Mouse (Mus musculus) cerebellum, adult 11 months (tissue): ENCODE data around the gene Kat2a.

ENCODE experiments used
- DNase-seq: peaks from one replicate; pipeline ENCODE4 v3.0.0; 2022

Kat2a gene

DNA sequence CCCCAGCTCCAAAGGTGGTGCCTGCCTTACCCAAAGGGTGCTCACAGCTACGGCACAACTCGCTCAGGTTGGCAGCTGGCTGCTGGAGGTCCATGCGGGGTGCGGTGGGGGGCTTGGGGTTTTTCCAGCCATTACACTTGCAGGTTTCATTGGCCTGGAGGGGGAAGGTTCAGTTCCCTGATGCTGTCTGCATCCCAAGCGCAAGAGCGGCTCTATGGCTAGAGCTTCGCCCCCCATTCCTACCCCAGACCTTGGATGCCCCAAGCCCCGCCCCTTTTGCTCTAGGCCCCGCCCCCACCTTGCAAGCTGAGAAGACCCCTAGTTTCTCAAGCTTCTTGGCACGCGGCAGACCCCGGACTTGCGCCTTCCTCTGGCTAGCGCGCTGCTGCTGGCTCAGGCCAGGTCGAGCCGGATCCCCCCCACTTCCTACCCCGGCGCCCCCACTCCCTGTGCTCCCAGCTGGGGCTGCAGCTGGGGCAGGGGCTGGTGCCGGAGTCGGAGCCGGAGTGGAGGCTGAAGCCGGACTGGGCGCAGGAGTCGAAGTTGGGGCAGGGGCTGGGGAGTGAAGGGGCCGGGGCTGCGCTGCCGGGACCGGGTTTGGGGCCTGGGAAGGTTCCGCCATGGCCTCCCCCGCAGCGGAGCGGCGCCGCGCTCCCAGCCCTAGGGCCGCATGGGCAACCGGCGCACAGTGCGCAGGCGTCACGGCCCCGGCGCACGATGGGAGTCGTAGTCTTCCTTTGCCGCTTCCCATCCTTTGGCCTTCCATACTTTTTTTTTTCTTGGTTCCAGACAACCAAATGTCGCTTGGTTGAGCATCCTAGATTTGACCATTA, at the start of gene Kat2a:
Kat2a (minus strand) TSS at position 683 of the 833 bp plus-strand sequence.
- DNase-seq: peak; percentile 82

DNA sequence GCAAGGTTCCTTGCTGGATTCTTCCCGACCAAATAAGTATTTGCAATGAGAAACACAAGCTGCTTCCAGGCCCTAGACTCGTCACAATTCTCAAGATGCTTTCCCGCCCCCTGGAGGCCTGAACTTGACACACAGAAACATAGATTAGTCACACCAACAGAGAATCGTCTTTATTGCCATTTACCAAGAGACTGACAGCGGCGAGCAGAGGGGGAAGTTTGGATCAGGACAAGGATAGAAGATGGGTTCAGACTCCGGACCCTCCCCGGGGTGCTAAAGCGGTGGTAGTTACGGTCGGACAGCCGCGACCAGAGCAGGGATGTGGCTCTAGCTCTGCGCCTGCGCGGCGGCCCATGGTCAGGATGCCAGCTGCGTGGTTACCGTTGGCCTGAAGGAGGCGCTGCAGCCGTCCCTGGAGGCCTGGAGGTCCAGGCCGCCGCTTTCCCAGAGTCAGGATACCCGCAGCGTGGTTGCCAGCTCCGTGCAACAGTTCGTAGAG, 49.3 kb upstream of the Kat2a start:
- peak; percentile 91 for DNase-seq

DNA sequence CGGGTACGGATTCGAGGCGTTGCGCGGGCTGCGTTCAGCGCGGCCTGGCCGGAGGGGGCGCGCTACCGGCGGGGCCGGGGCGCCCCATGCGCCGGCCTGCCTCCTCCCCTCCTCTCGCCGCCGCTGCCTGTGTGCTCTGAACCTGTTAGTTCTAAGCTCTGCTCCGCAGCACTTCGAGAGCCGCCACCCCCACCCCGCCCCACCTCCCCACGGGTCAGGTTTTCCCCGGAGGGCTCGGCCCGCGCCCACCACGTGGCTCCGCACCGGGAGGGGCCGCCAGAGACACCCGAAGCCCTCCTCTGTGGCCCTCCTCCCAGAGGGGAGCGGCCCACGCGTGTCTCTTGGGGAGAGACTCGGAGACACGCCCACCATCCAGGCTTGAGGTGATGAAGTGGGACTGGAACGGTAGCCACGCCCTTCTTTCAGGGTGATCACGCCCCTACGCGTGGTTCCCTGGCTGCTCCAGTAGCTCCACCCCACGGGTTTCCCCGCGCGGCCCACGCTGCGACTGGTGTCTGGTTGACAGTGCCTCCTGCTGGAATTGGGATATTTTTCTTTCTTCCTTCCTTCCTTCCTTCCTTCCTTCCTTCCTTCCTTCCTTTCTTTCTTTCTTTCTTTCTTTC, 47.5 kb upstream of the Kat2a start, which contains the start of gene Kcnh4:
Kcnh4 (minus strand) TSS at position 332 of the 623 bp plus-strand sequence.
- DNase-seq: no peak

DNA sequence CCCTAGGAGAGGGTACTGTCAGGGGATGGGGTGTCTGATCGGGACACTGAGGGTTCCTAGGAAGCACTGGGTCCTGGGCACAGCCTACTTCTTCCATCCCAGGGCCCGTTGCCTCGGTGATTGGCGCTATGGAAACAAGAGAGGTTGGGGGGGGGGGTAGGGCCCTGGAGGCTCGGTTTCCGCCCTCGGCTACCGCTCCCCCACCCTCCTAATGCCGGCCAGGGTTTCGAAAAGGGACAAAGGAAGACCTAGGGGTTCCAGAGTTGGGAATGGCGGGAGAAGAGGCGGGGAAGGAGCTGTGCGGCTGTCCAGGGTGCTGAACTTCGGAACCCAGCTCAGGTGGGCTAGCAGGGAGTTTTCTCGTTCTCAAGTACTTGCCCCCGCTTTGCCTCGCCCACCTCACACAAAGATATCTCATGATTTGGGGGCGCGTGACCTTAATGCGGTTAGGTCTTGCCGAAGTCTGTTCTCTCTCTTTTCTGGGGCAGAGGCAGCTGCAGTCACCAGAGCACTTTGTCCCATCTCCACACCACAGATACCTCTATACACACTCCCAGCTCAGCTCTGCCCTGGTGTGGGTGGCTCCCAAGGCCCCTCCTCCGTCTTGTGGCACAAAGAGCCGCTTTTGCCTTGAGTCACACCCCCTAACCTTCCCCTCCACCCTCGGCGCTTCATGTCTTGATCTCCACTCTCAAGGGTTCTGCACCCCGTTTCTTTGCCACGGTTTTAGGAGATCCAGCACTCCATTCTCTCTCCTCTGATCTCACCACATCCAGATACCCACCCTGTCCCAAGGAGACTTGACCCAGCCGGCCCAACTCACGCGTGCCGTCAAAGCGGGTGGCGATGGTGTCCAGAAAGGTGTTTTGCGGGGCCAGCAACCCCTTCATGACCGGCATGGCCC, 46.7 kb upstream of the Kat2a start:
- no peak for DNase-seq

DNA sequence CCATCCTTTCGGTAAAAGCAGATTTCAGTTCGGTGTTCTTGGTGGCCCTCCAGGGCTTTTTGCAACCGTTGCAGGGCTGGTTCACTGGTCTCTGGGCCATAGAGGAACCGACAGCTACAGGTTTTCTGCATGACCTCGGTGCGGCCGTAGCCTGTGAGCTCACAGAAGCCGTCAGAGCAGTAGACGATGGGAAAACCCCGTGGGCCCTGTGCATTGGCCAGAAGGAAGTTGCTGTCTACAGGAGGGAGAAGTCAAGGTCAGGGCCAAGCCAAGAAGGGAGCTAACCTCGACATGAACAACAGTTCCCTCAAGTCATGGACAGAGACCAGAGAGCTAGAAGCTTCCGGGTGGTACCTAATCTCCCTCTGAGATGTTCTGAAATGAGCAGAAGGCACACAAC, 45.3 kb upstream of the Kat2a start:
- no peak for DNase-seq

DNA sequence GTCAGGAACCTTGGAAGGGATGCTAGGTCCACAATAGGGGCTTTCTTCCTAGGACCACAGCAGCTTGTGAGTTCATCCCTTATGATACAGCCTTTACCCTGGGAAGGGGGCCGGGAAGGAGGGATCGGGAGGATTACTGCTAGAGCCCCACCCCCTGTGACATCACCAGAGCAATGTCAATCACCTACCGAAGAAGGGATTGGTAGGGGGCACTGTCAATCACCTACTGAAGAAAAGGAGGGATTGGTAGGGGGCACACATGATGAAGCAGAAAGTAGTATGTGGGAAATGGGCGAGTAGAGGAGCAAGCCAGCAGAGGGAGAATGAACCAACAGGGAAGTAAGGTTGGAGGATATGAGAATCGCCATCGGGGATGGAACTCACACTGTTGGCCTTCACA, 44.2 kb upstream of the Kat2a start:
- DNase-seq: no peak

DNA sequence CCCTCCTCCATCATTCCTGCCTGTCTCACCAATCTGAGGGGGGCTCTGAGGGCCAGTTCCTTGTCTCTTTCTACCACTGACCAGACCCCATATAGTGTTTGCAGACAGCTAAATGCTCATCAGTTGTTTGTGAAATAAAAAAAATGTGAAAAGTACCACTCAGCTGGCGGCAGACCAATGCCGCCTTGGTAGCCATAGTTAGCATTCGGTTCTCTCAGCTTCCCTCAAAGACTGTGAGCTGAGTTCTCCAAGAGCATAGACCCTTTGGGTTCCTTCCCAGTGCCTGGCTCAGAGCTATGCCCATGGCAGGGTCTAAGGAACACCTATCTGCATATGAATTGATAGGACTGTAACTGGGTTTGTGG, 42.4 kb upstream of the Kat2a start:
- no peak for DNase-seq

DNA sequence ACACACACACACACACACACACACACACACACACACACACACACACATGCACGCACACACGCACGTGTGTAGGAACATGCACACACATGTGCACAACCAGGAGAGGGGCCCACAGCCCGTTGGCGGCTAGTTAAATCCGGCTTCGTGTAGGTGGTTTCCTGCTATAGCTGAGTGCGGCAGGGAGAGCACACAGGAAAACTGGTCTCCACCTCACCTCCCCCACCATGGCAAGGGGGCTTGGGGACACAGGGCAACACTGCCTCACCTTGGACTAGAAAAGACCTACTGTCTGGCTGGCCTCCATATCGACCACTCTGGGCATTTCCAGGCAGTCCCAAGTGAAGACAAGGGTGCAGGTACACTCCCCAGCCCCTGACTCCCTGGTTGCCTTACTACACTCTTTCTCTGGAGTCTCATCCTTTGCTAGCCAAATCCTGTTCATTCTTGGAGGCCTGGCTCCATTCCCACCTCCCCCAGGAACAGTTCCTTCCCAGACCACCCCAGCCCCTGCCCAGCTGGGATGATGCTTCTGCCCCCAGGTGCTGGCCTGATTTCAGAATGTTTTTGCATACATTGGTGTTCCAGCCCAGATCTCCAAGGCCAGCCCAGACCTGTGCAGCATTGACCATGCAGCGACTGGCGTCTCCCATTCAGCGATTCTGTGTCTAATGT, 41.9 kb upstream of the Kat2a start:
- DNase-seq: no peak

DNA sequence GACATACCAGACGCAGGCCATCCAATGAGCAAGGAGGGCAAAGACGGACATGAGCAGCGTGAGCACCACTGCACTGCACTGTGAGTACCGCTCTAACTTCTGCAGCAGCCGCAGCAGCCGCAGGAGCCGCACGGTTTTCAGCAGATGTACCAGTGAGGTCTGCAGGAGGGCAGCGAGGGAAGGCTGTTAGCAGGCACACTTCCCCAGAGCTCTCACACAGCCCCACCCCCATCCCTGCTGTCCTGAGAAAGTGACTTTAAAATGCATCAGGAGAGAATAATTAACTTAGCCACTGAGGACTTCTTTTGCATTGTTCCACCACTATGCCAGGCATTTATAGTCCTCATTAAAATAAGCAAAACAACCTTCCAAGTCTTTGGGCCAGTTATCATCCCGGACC, 40.0 kb upstream of the Kat2a start:
- DNase-seq: no peak

DNA sequence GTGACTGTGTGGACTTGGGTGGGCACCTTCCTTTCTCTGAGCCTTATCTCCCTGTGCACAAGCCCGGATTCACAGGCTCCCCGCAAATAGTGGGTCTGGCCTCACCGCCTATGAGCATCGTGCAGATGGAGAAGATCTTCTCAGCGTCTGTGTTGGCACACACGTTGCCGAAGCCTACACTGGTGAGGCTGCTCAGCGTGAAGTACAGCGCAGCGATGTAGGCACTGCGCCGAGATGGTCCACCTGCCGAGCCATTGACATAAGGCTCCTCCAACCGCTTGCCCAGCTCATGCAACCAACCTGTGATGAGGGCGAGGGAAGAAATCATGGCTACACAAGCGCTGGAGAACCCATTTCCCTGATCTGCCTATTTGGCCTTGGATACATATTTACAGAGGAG, 37.9 kb upstream of the Kat2a start:
- DNase-seq: no peak

DNA sequence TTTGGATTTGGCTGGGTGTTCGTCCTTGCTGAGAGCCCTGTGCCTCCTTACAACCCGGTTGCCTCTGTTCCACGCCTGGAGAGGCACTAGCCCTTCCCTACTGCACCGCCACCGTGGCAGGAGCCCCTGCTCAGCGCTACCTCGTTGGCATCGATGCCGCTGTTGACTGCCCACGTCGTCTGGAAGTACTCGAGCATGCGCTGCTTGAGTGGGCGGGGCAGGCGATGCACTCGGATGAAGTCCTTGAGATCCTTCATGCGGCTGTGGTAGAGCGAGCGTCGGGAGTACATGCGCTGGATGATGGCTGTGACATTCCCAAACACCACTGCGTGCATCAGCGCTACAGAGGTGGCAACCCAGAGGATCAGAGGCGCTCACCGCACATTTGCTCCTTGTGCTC, 37.2 kb upstream of the Kat2a start:
- no peak for DNase-seq

DNA sequence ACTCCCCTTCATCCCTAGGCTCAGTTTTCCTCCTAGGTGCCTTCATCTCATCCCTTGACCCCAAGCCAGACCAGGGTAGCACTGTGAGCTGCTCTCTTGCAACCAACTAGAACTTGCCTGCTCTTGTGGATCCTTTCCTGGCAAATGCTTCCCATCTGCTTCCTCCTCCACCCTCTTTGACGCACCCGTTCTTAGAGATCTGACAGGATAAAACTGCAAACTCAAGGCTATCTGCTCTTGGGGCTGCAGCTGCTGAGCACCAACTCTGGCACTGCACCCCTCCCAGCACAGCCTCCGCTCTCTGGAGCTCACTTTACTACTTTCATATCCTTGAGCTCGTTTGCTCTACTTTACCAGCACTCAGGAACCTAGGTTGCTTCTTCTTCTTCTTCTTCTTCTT, 36.4 kb upstream of the Kat2a start:
- DNase-seq: no peak

DNA sequence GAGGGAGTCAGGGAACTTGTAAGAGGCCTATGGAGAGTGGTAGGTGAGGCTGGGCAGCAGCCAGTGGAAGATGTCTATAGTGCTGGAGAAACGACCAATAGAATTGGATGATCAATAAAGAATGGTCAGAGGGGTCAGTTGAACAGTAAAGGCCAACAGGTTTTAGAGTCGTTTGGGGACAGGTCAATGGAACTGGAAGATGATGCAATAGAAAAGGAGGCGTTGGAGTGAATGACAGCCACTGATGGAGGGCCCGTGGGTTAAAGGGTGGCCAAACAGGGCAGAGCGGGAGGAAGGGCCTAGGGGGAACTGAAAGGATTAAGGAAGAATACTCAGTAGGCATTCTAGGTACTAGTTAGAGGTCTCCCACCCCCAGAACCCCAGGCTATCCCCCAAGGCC, 34.8 kb upstream of the Kat2a start:
- no peak for DNase-seq

DNA sequence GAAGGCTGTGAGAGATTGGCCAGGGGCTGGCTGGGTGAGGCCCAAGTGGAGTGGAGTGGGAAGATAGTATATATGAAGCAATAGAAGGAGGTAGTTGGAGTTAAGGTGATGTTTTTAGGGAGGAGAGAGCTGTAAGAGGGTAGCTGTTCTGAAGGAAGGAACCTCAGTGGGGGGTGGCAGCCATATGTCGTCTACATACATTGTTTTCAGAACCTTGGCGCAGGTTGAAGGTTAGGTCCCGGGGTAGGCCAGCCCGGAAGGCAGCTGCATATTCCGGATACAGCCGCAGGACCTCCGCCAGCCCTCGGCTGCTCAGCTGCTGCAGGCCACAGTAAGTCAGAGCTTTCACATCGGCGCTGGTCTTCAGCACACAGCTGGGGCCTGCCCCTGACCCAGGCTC, 34.3 kb upstream of the Kat2a start:
- DNase-seq: no peak

DNA sequence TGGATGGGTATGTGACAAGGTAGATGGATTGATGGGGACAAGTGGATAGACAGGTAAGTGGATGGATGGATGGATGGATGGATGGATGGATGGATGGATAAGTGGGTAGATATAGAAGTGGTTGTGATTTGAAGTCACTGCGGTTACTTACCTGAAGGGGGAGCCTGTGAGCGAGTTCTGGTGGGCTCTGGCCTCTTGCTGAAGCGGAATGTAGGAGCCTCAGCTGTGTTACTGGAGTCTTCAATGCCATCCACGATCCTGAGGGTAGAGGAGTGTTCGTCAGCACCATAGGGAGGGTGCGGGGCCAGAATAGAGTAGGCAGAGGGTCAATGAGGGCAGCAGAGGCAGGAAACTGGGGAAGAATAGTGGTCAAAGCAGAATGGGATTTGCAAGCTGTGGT, 32.8 kb upstream of the Kat2a start:
- peak; percentile 58 for DNase-seq

DNA sequence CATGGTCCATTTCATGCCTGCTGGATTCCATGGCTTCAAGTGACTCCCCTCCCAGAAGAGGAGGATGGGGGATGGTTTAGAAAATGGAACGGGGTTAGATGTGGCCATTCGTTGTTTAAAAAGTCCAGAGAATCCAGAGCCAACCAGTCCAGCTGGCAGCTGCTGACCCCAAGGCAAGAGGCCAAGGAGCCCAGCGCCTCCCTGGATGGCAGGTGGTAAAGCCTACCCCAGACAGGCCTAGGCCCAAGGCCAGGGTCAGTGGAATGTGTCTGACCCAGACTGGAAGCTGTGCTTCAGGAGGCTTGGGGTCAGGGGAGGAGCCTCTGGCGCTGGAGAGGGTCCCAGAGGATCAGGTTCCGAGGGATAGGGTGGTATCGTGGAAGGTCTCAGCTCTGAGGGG, 29.1 kb upstream of the Kat2a start:
- DNase-seq: no peak

DNA sequence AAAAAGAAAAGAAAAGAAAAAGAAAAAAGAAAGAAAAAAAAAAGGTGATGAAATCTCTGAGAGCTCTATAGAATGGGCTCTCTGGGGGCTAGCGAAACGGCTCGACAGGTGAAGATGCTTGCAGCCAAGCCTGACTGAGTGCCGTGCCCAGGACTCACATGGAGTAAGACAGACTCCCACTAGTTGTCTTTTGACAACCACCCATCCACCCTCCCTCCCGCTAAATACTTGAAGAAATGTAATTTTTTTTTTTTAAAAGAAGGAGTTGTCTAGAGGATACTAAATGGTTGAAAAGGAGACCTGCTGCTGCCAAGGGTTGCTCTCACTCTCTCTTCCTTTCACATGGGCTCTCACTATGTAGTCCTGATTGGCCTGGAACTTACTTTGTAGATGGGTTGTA, 26.5 kb upstream of the Kat2a start:
- no peak for DNase-seq

DNA sequence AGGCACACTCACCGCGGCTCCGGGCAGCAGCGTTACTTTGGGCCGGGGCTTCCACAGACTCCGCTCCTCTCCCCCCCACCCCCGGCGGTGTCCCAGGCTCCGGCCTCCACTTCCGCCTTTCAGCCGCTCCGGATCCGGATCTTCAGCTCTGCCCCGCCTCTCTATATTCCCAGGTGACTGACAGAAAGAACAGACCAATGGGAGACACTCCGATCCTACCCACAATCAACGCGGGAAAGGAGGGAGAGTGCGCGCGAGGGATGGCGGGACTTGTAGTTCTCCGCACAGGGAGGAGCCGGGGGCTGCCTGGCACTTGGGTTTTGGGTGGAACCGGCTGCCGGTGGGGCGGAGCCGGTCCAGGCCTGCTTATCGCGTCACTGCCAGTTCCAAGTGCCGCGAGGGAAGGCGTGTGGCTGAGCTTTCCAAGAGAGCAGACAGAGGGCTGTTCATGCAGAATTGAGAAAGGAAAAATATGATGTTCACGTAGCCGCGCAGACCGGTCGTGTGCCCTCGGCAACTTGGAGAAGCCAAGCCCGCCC, 25.9 kb upstream of the Kat2a start, which contains the start of gene Rab5c:
Rab5c (minus strand) TSS at position 150 of the 539 bp plus-strand sequence.
- DNase-seq: peak; percentile 98

DNA sequence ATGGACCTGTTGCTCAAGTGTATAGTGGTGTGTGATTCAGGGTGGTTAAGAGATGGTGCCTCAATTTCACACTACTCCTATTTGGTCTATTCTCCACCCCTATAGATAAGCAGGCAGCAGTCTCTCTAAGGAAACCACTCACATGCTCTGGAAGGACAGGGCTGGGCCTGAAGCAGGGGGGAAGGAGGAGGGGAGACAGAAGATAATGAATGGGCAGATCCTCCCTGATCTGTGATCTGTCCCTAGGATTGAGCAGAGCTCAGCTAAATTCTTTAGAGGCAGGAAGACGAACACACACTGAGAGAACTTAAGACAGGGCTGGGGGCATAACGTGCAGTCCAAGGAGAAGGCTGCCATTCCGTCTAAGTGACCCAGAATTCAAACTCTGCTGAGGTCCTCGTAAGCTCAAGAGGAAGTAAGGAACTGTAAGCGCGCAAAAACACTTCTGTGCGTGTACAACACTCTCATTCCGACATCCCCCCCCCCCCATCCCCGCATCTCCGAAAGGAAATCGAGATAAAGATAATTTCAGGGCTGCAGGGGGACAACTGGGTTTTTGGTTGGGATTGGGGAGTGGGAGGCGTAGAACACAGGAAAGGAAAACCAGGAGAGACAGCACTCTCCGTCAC, 25.0 kb upstream of the Kat2a start:
- no peak for DNase-seq

DNA sequence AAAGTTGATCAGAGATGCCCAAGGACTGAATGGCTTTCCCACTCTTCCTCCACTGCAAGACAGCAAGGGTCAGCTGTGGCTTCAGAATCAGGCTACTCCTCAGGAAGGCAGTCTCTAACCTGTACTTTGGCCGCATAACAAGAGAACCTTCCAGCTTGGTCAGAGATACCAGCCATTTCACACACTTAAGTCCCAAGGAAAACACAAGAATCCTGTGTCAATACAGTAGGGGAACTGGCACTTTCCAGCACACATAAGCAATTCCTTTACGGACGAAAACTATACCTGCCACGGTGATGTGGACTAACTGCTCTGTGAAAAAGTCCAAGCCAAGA, 24.4 kb upstream of the Kat2a start:
- no peak for DNase-seq

DNA sequence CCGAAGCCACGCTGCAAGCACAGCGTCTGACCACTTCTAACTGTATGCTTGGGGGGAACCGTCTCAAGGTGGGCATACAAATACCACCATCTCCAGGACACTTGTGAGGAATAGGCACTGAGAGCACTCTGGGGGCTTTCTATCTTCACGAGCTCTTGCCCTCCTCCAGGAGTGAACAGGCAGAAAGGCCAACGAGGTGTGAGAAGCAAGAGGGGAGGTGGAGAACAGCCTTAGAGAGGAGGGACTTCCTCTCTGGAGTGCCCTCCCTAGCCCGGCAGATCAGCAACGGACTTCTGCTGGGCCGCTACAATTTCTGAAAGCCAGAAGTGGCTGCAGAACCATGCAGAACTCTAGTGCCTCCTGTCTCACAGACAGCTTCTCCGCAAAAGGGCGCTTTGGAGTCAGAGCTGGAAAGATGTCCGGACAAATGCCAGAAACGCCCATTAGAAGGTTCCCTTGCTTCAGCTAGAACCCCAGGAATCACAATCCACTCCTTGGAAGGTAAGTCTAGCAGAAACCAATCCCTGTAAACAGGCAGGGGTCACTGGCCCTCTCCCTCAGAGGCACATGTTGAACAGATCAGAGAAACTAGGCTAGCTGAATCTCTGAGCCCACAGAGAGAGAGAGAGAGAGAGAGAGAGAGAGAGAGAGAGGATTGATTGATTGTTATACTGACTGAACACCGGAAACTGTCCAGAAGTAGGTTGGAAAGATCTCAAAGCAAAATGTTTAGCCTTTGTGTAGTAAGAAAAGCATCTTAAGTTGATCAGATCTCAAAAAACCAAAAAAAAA, 23.9 kb upstream of the Kat2a start:
- no peak for DNase-seq
